Mouse (Mus musculus) gastrocnemius, adult 2 months (tissue): Measurements from ENCODE around the gene Npcd. TPM values are rescaled to one million over a fixed set of nuclear protein-coding genes. Genes with fewer than 3 reads are reported as not detected.
A peak's percentile ranks its signal among the peaks of the same experiment; 100 is the strongest.

Experiments
- DNase-seq: peaks from one replicate; pipeline ENCODE4 v3.0.0; 2022
- H3K27ac ChIP-seq: fragments of 200-600 bp; 2 replicates; pipeline ENCODE4 v1.8.1; 2022; ENCODE audit warnings: mild to moderate bottlenecking
- H3K4me3 ChIP-seq: fragments of 200-600 bp; 2 replicates; pipeline ENCODE4 v1.8.1; 2022; ENCODE audit warnings: mild to moderate bottlenecking, moderate library complexity
- CTCF ChIP-seq: fragments of 200-600 bp; IDR thresholded peaks from 2 replicates; pipeline ENCODE4 v1.8.1; 2022; ENCODE audit warnings: antibody characterized with exemption, mild to moderate bottlenecking, moderate library complexity
- intact Hi-C: fragments of 180-260 bp; cut with DNase I; formaldehyde crosslinking; loops from one replicate; pipeline ENCODE4 v1.15.1; 2025
- total RNA-seq, 2 experiments: library from RNA; stranded (reverse); gene quantifications; 2 replicates each; pipeline ENCODE4 v1.2.3; 2021

Npcd gene
- total RNA-seq, 2 experiments from 2014 or later, result 0.22 to 0.38 TPM

- peak overlapping the region; percentile 98 for H3K27ac ChIP-seq
- H3K4me3 ChIP-seq, result peak overlapping the region; percentile 98
- TF ChIP-seq CTCF, result no peak
- no peak for DNase-seq
- intact Hi-C loops, result loop anchor here (2.0 to 10.0 kb wide), 3 partner anchors 50 to 344 kb away; partner anchors contain the start of gene Gtpbp1
These were observed 93.3 kb downstream of the Npcd start for GRCm38 (mm10) chr15:79740739-79741138.

Other genes starting within 250 kb of the Npcd start
- gene Dmc1, start 229.1 kb downstream of the Npcd start, total RNA-seq, result not detected
- gene Fam227a, start 175.3 kb downstream of the Npcd start, total RNA-seq, result under 1 TPM; 0.47 to 0.84 TPM
- gene Cby1, start 175.0 kb downstream of the Npcd start, total RNA-seq, result 10 to 100 TPM; 11.8 to 15.6 TPM
- 10 to 100 TPM; 52.8 to 78.6 TPM for gene Tomm22, start 163.4 kb downstream of the Npcd start, total RNA-seq
- gene Josd1, start 146.3 kb downstream of the Npcd start, total RNA-seq, result 10 to 100 TPM; 12.3 to 18.7 TPM
- 10 to 100 TPM; 24.4 to 28.5 TPM for gene Gtpbp1, start 143.4 kb downstream of the Npcd start, total RNA-seq
- gene Sun2, start 91.7 kb downstream of the Npcd start, total RNA-seq, result 10 to 100 TPM; 88.4 to 92.5 TPM
- gene Dnal4, start 56.4 kb downstream of the Npcd start, total RNA-seq, result 1 to 10 TPM; 4.2 to 6.2 TPM
- 1 to 10 TPM in 1 of 2 experiments, under 1 TPM in 1; 0.46 to 1.0 TPM for gene Nptxr, start 29.5 kb downstream of the Npcd start, total RNA-seq
- 10 to 100 TPM in 1 of 2 experiments, 1 to 10 TPM in 1; 8.4 to 12.6 TPM for gene Cbx6, start 451 bp upstream of the Npcd start, total RNA-seq
- gene Apobec3, start 57.4 kb upstream of the Npcd start, total RNA-seq, result 1 to 10 TPM; 2.4 to 2.6 TPM
- gene Cbx7, start 136.9 kb upstream of the Npcd start, total RNA-seq, result 10 to 100 TPM; 18.9 to 19.6 TPM
- 10 to 100 TPM; 14.3 to 17.3 TPM for gene Pdgfb, start 180.7 kb upstream of the Npcd start, total RNA-seq